Mouse (Mus musculus): ENCODE data around the gene Aldh3b2. TPM values are rescaled to one million over a fixed set of nuclear protein-coding genes. Genes with fewer than 3 reads are reported as not detected.

Gene Aldh3b2
- total RNA-seq, 2 experiments from 2014 or later, result 0.93 to 1.5 TPM

DNA sequence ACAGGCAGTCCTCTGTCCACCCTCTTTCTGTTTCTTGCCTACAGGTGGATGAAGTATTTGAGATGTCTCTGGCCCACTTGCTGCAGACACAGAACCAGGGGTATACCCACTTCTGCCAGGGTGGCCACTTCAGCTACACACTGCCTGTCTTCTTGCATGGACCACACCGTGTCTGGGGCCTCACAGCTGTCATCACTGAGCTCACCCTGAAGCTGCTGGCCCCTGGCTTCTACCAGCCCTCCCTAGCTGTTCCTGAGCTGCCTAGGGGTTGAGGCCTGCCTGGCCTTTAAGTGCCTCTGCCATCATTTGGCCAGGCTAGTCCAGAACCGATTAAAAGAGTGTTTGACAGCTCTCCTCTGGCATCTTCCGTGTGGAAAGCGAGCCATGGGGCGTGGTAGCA, 29.6 kb downstream of the Aldh3b2 start:
- intact Hi-C loops (cut with DNase I), result no loop called here
- no peak for TF ChIP-seq CTCF (IDR thresholded peaks at IDR 0.05)
- H3K27ac ChIP-seq, result no peak overlapping the region
- DNase-seq (ENCODE audit: extremely low spot score in 1 of 2, low spot score in 2 of 2), result no peak
- H3K4me3 ChIP-seq, result no peak overlapping the region

DNA sequence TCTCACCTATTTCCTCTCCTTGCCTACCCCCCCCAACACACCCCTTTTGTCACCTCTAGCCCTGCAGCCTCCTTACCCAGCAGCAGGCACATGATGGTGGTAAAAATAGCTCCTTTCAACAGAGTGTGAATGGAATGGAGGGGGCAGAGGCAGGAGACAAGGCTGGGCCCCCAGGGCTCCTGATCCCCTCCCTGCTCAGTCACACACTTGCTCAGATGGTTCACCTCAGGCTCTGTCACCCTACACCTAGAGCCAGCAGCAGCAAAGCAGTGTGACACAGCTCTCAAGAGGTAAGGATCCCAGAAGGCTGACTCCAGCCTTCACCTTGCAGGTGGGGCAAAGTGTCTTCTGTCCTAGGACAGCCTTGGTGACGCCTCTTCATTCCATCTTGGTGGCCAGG, 31.0 kb downstream of the Aldh3b2 start, which contains the start of gene Doc2g:
Gene Doc2g, plus strand, starts transcription at position 202 of the 400 bp plus-strand sequence.
- no peak for TF ChIP-seq CTCF (IDR thresholded peaks at IDR 0.05)
- Histone ChIP-seq H3K4me3 (no peak within 1 kb of the TSS), H3K27ac (no peak within 1 kb of the TSS)
- DNase-seq (ENCODE audit: extremely low spot score in 1 of 2, low spot score in 2 of 2), result no peak
- intact Hi-C loops (cut with DNase I), result no loop called here

DNA sequence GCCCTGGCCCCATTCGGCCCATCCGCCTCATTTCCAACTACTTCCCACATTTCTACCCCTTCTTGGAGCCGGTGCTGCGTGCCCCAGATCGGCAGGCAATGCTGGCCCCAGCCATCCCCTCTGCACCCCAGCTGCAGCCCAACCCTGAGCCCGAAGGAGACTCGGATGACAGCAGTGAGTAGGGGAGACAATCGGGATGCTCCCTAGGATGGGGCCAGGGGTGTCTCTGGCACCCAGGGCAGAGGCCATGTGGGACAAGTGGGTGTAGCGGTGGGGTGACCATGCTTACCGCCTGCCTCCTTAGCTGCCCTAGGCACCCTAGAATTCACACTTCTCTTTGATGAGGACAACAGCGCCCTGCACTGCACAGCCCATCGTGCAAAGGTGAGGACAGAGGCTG, 31.5 kb downstream of the Aldh3b2 start:
- intact Hi-C loops (cut with DNase I), result no loop called here
- TF ChIP-seq CTCF (IDR thresholded peaks at IDR 0.05), result no peak
- no peak for DNase-seq (ENCODE audit: extremely low spot score in 1 of 2, low spot score in 2 of 2)
- Histone ChIP-seq H3K4me3 (no peak overlapping the region), H3K27ac (no peak overlapping the region)

DNA sequence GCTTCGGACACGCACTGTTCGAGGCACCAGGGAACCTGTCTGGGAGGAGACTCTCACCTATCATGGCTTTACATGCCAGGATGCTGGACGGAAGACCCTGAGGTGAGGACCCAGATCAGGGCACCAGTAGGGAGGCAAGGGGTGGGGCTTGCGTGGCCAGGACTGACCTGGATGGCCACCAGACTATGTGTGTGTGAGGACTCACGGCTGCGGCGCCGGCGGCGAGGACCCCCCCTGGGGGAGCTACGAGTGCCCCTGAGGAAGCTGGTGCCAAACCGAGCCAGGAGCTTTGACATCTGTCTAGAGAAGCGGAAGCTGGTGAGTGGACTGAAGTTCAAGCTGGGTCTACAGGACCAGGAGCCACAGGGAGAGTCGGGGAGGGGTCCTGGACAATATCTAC, 32.2 kb downstream of the Aldh3b2 start:
- no peak for TF ChIP-seq CTCF (IDR thresholded peaks at IDR 0.05)
- no peak overlapping the region for H3K4me3 ChIP-seq
- no peak overlapping the region for H3K27ac ChIP-seq
- intact Hi-C loops (cut with DNase I), result no loop called here
- DNase-seq (ENCODE audit: extremely low spot score in 1 of 2, low spot score in 2 of 2), result no peak

DNA sequence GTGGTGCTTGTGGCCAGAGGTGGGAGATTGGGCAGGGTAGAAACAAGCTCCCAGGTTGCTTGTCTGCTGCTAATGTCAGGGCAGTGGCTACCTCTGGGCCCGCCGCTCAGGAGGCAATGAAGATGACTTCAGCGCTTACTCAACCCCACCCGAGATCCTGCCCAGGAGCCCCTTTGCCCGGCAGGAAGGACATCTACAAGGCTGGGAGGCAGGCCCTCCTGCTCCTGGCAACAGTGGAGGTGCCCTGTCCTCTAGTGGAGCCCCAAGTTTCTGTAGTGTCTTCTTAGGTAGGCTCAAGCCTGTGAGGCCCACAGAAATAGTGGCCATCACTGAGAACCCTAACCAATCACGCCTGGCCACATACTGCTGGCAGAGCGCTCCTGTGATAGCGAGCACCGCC, 33.0 kb downstream of the Aldh3b2 start:
- no peak for DNase-seq (ENCODE audit: extremely low spot score in 1 of 2, low spot score in 2 of 2)
- intact Hi-C loops (cut with DNase I), result no loop called here
- no peak overlapping the region for H3K4me3 ChIP-seq
- no peak for TF ChIP-seq CTCF (IDR thresholded peaks at IDR 0.05)
- H3K27ac ChIP-seq, result no peak overlapping the region

DNA sequence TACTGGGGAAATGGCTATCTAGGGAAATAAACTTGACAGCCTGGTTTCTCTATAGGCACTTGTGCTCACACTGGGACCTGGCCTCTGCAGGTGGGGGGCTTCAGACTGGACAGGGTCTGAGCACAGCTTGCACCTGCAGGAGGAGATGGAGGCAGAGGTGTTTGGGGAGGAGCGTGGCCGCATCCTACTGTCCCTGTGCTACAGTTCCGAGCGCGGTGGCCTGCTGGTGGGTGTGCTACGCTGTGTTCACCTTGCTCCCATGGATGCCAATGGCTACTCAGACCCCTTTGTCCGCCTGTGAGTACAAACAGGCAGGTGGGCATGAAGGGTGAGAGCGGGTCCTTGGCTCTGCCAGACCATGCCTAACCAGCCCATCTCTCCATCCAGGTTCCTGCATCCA, 33.8 kb downstream of the Aldh3b2 start:
- Histone ChIP-seq H3K27ac (no peak overlapping the region), H3K4me3 (no peak overlapping the region)
- TF ChIP-seq CTCF (IDR thresholded peaks at IDR 0.05), result no peak
- intact Hi-C loops (cut with DNase I), result no loop called here
- no peak for DNase-seq (ENCODE audit: extremely low spot score in 1 of 2, low spot score in 2 of 2)

DNA sequence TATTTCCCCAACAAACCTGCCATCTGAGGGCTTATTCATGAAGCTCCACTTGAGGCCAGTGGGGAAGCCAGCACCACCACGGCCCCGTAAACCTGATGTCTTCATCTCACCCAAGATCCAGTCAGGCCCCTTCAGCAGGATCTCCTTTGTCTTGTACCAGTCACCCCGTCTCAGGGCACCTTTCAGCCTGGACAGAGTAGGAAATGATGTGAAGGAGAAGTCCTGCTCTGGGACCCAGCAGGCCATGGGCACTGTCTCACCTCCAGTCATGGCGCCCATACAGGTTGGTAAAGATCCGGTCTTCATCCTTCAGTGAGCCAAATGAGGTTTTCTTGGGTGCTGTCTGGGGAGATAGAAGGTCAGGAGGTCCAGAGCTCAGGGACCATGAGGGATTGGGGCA, 39.0 kb downstream of the Aldh3b2 start:
- no peak for DNase-seq (ENCODE audit: extremely low spot score in 1 of 2, low spot score in 2 of 2)
- no peak for TF ChIP-seq CTCF (IDR thresholded peaks at IDR 0.05)
- intact Hi-C loops (cut with DNase I), result no loop called here
- H3K27ac ChIP-seq, result no peak overlapping the region
- H3K4me3 ChIP-seq, result no peak overlapping the region; the same call in 1 of the 2 replicates

DNA sequence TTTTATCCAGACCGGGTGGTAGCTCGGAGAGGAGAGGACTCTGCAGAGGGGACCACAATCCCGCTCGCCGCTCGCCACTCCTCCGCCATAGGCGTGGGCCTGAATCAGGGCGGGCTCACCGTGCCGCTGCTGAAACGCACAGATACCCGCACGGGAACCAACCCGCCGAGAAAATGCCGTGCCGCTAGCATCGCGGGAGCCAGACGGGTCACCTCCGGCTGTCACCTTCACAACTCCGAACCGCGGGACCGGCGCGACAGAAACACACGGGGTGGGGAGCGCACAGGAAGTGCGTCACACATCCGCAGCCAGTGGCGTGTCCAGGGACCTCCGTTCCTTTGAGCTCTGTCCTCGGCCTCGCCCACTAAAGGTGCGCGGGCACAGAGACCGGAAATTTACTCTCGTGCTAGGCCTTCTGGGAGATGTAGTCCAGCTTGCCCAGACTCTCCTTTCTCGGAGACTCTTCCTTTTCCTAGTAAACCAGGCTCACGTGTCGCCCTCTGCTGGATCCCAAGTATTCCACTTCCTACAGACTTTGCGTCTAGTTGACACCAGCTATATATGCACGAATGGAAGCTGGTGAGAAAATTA, 40.4 kb downstream of the Aldh3b2 start, which contains the start of gene Ndufv1:
Gene Ndufv1, minus strand, starts transcription at position 375 of the 591 bp plus-strand sequence.
- Histone ChIP-seq H3K4me3 (peak within 1 kb of the TSS; percentile 61), H3K27ac (peak within 1 kb of the TSS; percentile 77)
- intact Hi-C loops (cut with DNase I), result loop anchor here (1.0 to 2.0 kb wide), 2 partner anchors 12 to 66 kb away; partner anchors contain the start of genes Gm49405 and Nudt8
- peak; percentile 94 to 97 for DNase-seq (ENCODE audit: extremely low spot score in 1 of 2, low spot score in 2 of 2)
- peak; percentile 84 for TF ChIP-seq CTCF (IDR thresholded peaks at IDR 0.05)

DNA sequence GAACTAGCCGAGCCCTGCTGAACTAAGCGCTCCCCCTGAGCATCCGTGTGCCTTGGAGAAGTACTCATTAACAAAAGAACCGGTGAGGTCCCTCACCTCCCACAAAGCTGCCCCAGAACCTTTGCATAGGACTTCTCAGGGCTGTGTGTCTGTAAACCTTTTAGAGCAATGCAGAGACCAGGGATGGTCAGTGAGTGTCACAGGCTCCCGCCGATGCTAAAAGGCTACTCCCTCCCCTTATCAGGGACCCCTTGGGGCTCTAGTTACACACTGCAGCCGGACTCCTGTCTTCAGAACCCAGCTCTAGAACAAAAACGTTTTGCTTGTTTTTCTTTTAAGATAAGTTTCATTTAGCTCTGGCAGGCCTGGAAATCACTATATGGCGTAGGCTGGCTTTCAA, 40.9 kb downstream of the Aldh3b2 start:
- intact Hi-C loops (cut with DNase I), result loop anchor here (2.0 kb wide), 1 partner anchor 66 kb away; no protein-coding TSS in a partner anchor
- Histone ChIP-seq H3K4me3 (peak overlapping the region; percentile 23; the same call in 1 of the 2 replicates), H3K27ac (no peak overlapping the region)
- no peak for TF ChIP-seq CTCF (IDR thresholded peaks at IDR 0.05)
- no peak for DNase-seq (ENCODE audit: extremely low spot score in 1 of 2, low spot score in 2 of 2)

DNA sequence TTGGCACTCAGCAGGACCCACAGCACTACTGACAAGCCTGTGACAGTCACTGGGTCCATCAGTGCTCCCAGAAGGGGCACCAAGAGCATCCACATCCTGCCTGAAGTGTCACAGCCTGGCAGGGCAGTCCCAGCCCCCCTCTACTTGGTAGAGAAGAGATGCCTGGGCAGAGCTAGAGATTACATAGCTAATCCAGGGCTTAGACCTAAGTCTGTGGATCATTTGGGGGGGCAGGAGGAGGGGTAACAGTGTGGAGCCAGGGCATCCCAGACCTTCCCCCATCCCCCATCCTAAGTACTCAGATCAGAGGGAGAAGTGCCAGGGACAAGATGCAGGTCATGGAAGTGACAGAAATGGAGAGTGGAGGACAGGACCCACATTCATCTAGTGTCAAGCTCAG, 42.7 kb downstream of the Aldh3b2 start:
- TF ChIP-seq CTCF (IDR thresholded peaks at IDR 0.05), result no peak
- no peak overlapping the region for H3K27ac ChIP-seq
- no peak overlapping the region for H3K4me3 ChIP-seq
- intact Hi-C loops (cut with DNase I), result loop anchor here (5.0 kb wide), 2 partner anchors 122 to 212 kb away; partner anchors contain the start of gene Gpr152
- no peak for DNase-seq (ENCODE audit: extremely low spot score in 1 of 2, low spot score in 2 of 2)

DNA sequence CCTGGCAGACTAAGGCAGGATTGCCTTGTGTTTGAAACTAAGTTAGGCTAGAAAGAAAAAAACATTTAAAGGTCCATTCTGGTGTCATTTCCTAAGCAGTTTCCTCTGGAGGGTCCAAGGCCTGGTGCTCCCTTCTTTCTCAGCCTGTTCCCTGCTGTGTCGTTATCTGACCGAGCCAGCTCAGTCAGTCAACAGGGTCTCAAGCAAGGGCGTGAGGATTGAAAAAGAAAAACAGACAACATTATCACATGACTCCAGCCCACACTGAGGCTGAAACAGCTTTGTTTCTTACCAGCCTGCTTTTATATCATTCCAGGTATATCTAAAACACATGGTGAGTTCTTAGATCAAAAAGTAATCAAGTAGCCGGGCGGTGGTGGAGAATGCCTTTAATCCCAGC, 43.5 kb downstream of the Aldh3b2 start:
- Histone ChIP-seq H3K4me3 (no peak overlapping the region), H3K27ac (no peak overlapping the region)
- TF ChIP-seq CTCF (IDR thresholded peaks at IDR 0.05), result no peak
- no peak for DNase-seq (ENCODE audit: extremely low spot score in 1 of 2, low spot score in 2 of 2)
- intact Hi-C loops (cut with DNase I), result loop anchor here (5.0 kb wide), 2 partner anchors 122 to 212 kb away; partner anchors contain the start of gene Gpr152

DNA sequence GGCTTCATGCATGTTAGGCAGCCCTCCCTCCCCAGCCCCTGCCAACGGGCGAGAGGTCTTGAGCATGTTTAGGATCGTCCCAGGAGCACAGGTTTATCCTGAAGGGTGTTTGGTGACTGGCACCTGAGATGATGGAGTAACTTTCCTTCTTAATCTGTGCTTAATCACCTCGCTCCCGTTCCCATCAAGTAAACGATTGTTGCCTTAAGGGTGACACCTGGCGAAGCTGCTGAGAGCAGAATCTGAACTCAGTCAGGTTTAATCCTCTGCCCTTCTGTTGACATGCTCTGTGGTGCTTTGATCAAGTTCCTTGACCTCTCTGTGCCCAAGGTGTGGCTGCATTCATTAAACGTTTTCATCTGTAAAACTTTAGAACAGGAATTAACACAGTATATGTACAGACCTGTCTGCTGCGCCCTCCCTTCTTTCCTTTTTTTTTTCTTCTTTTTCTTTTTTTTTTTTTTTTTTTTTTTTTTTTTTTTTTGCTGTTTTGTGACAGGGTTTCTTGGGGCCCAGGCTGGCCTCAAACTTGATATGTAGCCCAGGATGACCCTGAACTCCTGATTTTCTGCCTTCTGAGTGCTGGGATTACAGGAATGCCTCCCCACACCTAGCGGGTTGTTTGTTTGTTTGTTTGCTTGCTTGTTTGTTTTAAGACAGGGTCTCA, 45.9 kb downstream of the Aldh3b2 start:
- no peak for DNase-seq (ENCODE audit: extremely low spot score in 1 of 2, low spot score in 2 of 2)
- no peak for TF ChIP-seq CTCF (IDR thresholded peaks at IDR 0.05)
- H3K4me3 ChIP-seq, result no peak overlapping the region
- H3K27ac ChIP-seq, result no peak overlapping the region
- intact Hi-C loops (cut with DNase I), result loop anchor here (5.0 kb wide), 2 partner anchors 119 to 209 kb away; partner anchors contain the start of gene Gpr152
